8 mouse cellular contexts compared by ENCODE assay signal in genomic region chr4:41568682-41569410, GRCm38 (mm10). TPM values are rescaled to one million over a fixed set of nuclear protein-coding genes. Genes with fewer than 3 reads are reported as not detected.
DNase-seq lines count a peak whose midpoint lies in the region; ATAC-seq and TF ChIP-seq lines count a peak whose summit lies in the region.

No protein-coding gene starts in this region.

- H3K9me3 ChIP-seq in forebrain, embryonic 13.5 days (replicated peaks): no peaks in the 10 kb centered on the region
- no peaks in the 10 kb centered on the region for H3K9me3 ChIP-seq in hindbrain, embryonic 12.5 days (replicated peaks)
- H3K9me3 ChIP-seq in megakaryocyte, embryonic 14.5 days: no peaks in the 10 kb centered on the region

- ATAC-seq in forebrain, embryonic 13.5 days: peak; percentile 5
- ATAC-seq in hindbrain, embryonic 12.5 days (ENCODE audit: low FRiP score): peak; percentile 17

- peak overlapping the region; percentile 91 for H3K4me2 ChIP-seq in forebrain, embryonic 13.5 days
- H3K4me2 ChIP-seq in hindbrain, embryonic 12.5 days (replicated peaks): peak overlapping the region; percentile 64

- peaks cover 3% of the 10 kb centered on the region; the same call in 1 of the 2 replicates for H3K36me3 ChIP-seq in forebrain, embryonic 13.5 days (ENCODE audit: poor library complexity, severe bottlenecking)
- no peaks in the 10 kb centered on the region for H3K36me3 ChIP-seq in hindbrain, embryonic 12.5 days
- no peaks in the 10 kb centered on the region for H3K36me3 ChIP-seq in megakaryocyte, embryonic 14.5 days (replicated peaks; ENCODE audit: low read length)
- no peaks in the 10 kb centered on the region for H3K36me3 ChIP-seq in testis, adult 2 months (ENCODE audit: control insufficient read depth, insufficient read depth, low read length)

- 2% methylated on average over 58 of the region's 58 CpGs for WGBS in forebrain, embryonic 13.5 days
- under 1% methylated on average over 58 of the region's 58 CpGs for WGBS in hindbrain, embryonic 12.5 days

- peak; percentile 96 for DNase-seq in heart, adult 11 months
- DNase-seq in heart, postnatal 25 days (ENCODE audit: low spot score): no peak
- DNase-seq in left cerebral cortex, postnatal 36 days (ENCODE audit: low spot score in 2 of 2): peak; percentile 52 to 56

- intact Hi-C loops in heart, postnatal 25 days (cut with DNase I): loop anchor here (2.0 kb wide), 1 partner anchor 14 kb away; no protein-coding TSS in a partner anchor
- intact Hi-C loops in left cerebral cortex, postnatal 36 days (cut with DNase I): loop anchor here (5.0 kb wide), 2 partner anchors 47 to 138 kb away; no protein-coding TSS in a partner anchor

- H3K9ac ChIP-seq in forebrain, embryonic 13.5 days: peak overlapping the region; percentile 88
- H3K9ac ChIP-seq in hindbrain, embryonic 12.5 days: peak overlapping the region; percentile 90

- no peak for TF ChIP-seq CTCF in bone marrow macrophage, adult 2 months (IDR thresholded peaks at IDR 0.05; ENCODE audit: low read depth, low read length)
- no peak for TF ChIP-seq CTCF in testis, adult 2 months (IDR thresholded peaks at IDR 0.05; ENCODE audit: control insufficient read depth, insufficient read depth, insufficient replicate concordance, low read depth, low read length)

- TF ChIP-seq POLR2A in bone marrow macrophage, adult 2 months (IDR thresholded peaks at IDR 0.05; ENCODE audit: borderline replicate concordance, low read depth, low read length): no peak
- TF ChIP-seq POLR2A in testis, adult 2 months (IDR thresholded peaks at IDR 0.05; ENCODE audit: control insufficient read depth, low read depth, low read length): no peak

- peak overlapping the region; percentile 61 for H3K27ac ChIP-seq in bone marrow macrophage, adult 2 months (ENCODE audit: insufficient read depth, low read depth, low read length)
- peak overlapping the region; percentile 91 for H3K27ac ChIP-seq in forebrain, embryonic 13.5 days
- H3K27ac ChIP-seq in hindbrain, embryonic 12.5 days: peak overlapping the region; percentile 94
- H3K27ac ChIP-seq in testis, adult 2 months (ENCODE audit: control insufficient read depth, insufficient read depth, low read depth, low read length): peak overlapping the region; percentile 52

- peak overlapping the region; percentile 84 for H3K4me3 ChIP-seq in bone marrow macrophage, adult 2 months (ENCODE audit: insufficient read depth, low read length)
- H3K4me3 ChIP-seq in forebrain, embryonic 13.5 days: peak overlapping the region; percentile 83
- peak overlapping the region; percentile 77 for H3K4me3 ChIP-seq in hindbrain, embryonic 12.5 days
- peak overlapping the region; percentile 94 for H3K4me3 ChIP-seq in megakaryocyte, embryonic 14.5 days (replicated peaks)
- H3K4me3 ChIP-seq in testis, adult 2 months (ENCODE audit: control insufficient read depth, low read depth, low read length): peak overlapping the region; percentile 91

- H3K4me1 ChIP-seq in bone marrow macrophage, adult 2 months (ENCODE audit: control insufficient read depth, insufficient read depth, low read length): peaks cover 37% of the 10 kb centered on the region
- peaks cover 38% of the 10 kb centered on the region for H3K4me1 ChIP-seq in forebrain, embryonic 13.5 days
- peaks cover 34% of the 10 kb centered on the region for H3K4me1 ChIP-seq in hindbrain, embryonic 12.5 days
- peaks cover 19% of the 10 kb centered on the region for H3K4me1 ChIP-seq in megakaryocyte, embryonic 14.5 days
- H3K4me1 ChIP-seq in testis, adult 2 months (ENCODE audit: control insufficient read depth, insufficient read depth, low read length): peaks cover 11% of the 10 kb centered on the region

- peaks cover 4% of the 10 kb centered on the region for H3K27me3 ChIP-seq in forebrain, embryonic 13.5 days
- H3K27me3 ChIP-seq in hindbrain, embryonic 12.5 days: no peaks in the 10 kb centered on the region; the same call in 1 of the 2 replicates
- peaks cover 50% of the 10 kb centered on the region for H3K27me3 ChIP-seq in megakaryocyte, embryonic 14.5 days (replicated peaks)
- no peaks in the 10 kb centered on the region for H3K27me3 ChIP-seq in testis, adult 2 months (ENCODE audit: control insufficient read depth, insufficient read depth, low read length)

RNA-seq across cellular contexts. Expression of gene Fam219a, which starts 0.5 kb away (rescaled TPM):
- total RNA-seq in heart, postnatal 25 days (2021): 10 to 100 TPM; 12.5 to 14.3 TPM
- 35.2 and 35.6 TPM in 2 replicates for polyA plus RNA-seq in bone marrow macrophage, adult 2 months (2012; ENCODE audit: insufficient read depth, insufficient read length, missing spikeins)
- 8.0 and 10.8 TPM in 2 replicates for polyA plus RNA-seq in forebrain, embryonic 13.5 days (2015; fragmentation: Nextera tagmentation; extraction: Ambion mirVana)
- polyA plus RNA-seq in hindbrain, embryonic 12.5 days (2016; fragmentation: Nextera tagmentation; extraction: Ambion mirVana): 12.5 and 15.3 TPM in 2 replicates
- 100 to 1,000 TPM; 194 to 219 TPM for total RNA-seq in left cerebral cortex, postnatal 36 days (2021)
- polyA plus RNA-seq in megakaryocyte, embryonic 14.5 days (2012; ENCODE audit: insufficient read depth, low replicate concordance): 13.5 and 35.8 TPM in 2 replicates
- polyA plus RNA-seq in testis, adult 2 months (2012; rRNA removed): 36.8 and 37.7 TPM in 2 replicates

RNA-seq across cellular contexts. Expression of gene Dnaic1, which starts 0.7 kb away (rescaled TPM):
- 1 to 10 TPM; 1.8 to 2.7 TPM for total RNA-seq in heart, postnatal 25 days (2021)
- polyA plus RNA-seq in bone marrow macrophage, adult 2 months (2012; ENCODE audit: insufficient read depth, insufficient read length, missing spikeins): not detected in 2 replicates
- polyA plus RNA-seq in forebrain, embryonic 13.5 days (2015; fragmentation: Nextera tagmentation; extraction: Ambion mirVana): 1.0 and 2.2 TPM in 2 replicates
- 2.3 and 2.8 TPM in 2 replicates for polyA plus RNA-seq in hindbrain, embryonic 12.5 days (2016; fragmentation: Nextera tagmentation; extraction: Ambion mirVana)
- 1 to 10 TPM; 9.4 to 10.0 TPM for total RNA-seq in left cerebral cortex, postnatal 36 days (2021)
- not detected in 2 replicates for polyA plus RNA-seq in megakaryocyte, embryonic 14.5 days (2012; ENCODE audit: insufficient read depth, low replicate concordance)
- 86.5 and 89.7 TPM in 2 replicates for polyA plus RNA-seq in testis, adult 2 months (2012; rRNA removed)

RNA-seq across cellular contexts. Expression of gene 1110017D15Rik, which starts 51.7 kb away (rescaled TPM):
- total RNA-seq in heart, postnatal 25 days (2021): not detected
- 4.6 TPM in 1 of 2 replicates, not detected in the other for polyA plus RNA-seq in bone marrow macrophage, adult 2 months (2012; ENCODE audit: insufficient read depth, insufficient read length, missing spikeins)
- polyA plus RNA-seq in forebrain, embryonic 13.5 days (2015; fragmentation: Nextera tagmentation; extraction: Ambion mirVana): 9.1 and 14.3 TPM in 2 replicates
- 11.3 and 12.9 TPM in 2 replicates for polyA plus RNA-seq in hindbrain, embryonic 12.5 days (2016; fragmentation: Nextera tagmentation; extraction: Ambion mirVana)
- total RNA-seq in left cerebral cortex, postnatal 36 days (2021): 1 to 10 TPM; 3.4 to 5.9 TPM
- polyA plus RNA-seq in megakaryocyte, embryonic 14.5 days (2012; ENCODE audit: insufficient read depth, low replicate concordance): 0.29 TPM in 1 of 2 replicates, not detected in the other
- polyA plus RNA-seq in testis, adult 2 months (2012; rRNA removed): 1,051 and 1,062 TPM in 2 replicates

Comparison
In these comparisons a context has a peak if more than half of its experiments do, and no peak if none do; other contexts are left out.
1. RNA of gene Dnaic1, which starts 0.7 kb away (polyA plus RNA-seq): 86.5 to 89.7 TPM in testis, adult 2 months; 2.3 to 2.8 TPM in hindbrain, embryonic 12.5 days, 1.0 to 2.2 TPM in forebrain, embryonic 13.5 days, not detected in bone marrow macrophage, adult 2 months and not detected in megakaryocyte, embryonic 14.5 days; every median in the first group is over 10 times any median in the second.
2. RNA of gene 1110017D15Rik, which starts 51.7 kb away (polyA plus RNA-seq): 1,051 to 1,062 TPM in testis, adult 2 months; 11.3 to 12.9 TPM in hindbrain, embryonic 12.5 days, 9.1 to 14.3 TPM in forebrain, embryonic 13.5 days, 0.29 TPM in megakaryocyte, embryonic 14.5 days and 4.6 TPM in bone marrow macrophage, adult 2 months; every median in the first group is over 10 times any median in the second.
3. Peak in every context shown above with its lines, with median percentiles within 50 percentile points of each other: H3K27ac ChIP-seq and H3K4me3 ChIP-seq.